Mouse (Mus musculus): ENCODE data around the gene Galnt14.

Gene Galnt14

DNA sequence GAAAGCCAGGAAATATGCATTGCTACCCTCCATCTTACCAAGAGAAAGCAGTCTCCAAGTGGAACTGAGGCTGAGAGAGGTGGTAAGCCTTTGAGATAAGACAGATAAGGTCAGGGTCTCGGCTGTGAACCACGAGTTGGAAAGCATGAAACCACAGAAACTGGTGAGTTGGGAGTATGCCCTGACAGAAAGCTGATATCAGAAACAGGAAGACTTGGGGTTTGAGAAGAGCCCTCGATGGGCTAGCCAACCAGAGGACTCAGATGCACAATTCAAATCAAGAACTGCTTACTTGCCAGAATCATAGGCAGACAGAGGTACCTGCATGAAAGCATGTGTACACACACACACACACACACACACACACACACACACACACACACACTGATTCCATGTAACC, 47.0 kb downstream of the Galnt14 start:
- no peak for DNase-seq

DNA sequence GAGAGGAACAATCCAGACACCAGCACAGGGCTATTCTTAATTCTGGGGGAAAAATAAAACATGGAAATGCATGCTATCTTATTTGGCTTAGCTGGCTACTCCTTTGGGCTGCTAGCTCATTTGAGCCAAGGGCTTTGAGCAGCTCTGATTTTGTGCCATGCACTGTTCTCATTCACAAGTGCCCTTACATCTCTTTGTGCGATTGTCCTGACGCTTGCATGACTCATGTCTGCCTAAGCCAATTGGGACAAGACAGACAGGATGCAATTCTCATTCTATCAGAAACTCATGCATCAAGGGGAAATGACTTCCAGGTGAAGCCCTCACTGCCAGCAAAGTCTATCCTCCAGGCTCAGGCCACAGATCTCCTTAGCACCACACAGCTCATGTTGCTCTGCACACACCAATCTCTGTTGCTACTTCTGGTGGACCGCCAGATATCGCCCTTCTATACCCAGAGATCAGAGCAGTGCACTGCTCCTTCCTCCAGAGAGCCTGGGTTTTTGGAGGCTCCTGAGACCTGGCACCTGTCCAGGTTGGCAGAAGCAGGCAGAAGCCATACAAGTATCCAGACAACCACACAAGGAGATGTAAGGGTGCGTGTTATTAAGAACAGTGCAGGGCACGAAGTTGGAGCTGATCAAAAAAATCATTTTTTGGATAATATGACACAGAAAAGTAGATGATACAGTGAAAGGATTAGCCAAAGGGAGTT, 51.4 kb downstream of the Galnt14 start:
- DNase-seq: no peak

DNA sequence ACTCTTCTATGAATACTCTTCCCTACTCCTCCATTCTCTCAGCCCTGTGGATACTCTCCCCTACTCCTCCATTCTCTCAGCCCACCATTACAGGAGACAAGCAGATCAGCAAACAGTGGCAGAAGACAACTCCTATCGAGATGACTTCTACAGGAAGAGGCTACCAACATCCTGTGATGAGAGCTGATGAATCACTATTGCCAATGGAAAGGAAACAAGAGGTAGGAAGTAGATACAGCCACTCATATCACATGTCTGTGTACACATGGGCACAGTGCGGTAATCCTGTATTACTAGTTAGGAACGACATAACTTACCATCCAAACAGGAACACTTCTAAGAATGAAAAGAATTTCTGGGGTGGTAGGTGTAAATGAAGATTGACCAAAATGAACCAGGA, 53.9 kb downstream of the Galnt14 start:
- no peak for DNase-seq

DNA sequence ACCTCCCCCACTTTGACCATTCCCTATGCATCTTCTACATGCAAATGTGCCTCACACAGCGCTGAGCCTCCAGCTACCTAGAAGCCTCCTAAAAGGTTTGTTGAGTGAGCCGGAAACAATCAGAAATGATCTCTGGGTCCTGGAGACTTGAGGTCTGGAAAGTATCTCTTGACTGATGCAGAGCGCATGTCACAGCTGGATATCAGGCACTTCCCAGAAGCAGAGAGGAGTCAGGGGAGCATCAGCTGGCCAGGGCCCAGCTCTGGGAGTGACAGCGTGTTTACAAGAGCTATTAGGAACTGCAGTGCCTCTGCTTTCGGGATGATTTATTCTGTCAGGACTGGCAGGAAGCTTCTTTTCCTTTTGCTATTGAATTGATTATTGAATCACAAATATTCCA, 56.0 kb downstream of the Galnt14 start:
- DNase-seq: no peak

GRCm38 (mm10) chr17:73649371-73649770, 60.9 kb downstream of the Galnt14 start:
- DNase-seq: no peak

DNA sequence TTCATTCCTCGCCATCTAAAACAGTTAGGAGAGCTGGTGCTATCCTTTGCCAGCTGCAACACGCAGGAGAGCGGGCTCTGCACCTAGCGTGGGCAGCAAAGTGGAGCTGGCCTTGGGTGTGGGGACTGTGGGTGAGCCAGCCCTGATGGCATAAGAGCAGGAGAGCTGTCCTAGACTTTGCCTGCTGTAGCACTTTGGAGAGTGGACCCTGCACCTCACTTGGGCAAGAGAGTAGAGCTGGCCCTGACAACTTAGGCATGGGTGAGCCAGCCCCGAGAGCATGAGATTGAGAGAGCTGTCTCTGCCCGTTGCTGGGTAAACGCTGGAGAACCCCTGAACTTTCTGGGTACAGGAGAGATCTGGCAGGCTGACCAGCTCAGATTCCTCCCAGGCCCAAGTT, 68.6 kb downstream of the Galnt14 start:
- no peak for DNase-seq

- no peak for DNase-seq
Measured at GRCm38 (mm10) chr17:73640117-73640480, 70.2 kb downstream of the Galnt14 start.

GRCm38 (mm10) chr17:73639401-73640116, 70.7 kb downstream of the Galnt14 start:
- DNase-seq: no peak

GRCm38 (mm10) chr17:73636988-73637387, 73.3 kb downstream of the Galnt14 start:
- DNase-seq: no peak

DNA sequence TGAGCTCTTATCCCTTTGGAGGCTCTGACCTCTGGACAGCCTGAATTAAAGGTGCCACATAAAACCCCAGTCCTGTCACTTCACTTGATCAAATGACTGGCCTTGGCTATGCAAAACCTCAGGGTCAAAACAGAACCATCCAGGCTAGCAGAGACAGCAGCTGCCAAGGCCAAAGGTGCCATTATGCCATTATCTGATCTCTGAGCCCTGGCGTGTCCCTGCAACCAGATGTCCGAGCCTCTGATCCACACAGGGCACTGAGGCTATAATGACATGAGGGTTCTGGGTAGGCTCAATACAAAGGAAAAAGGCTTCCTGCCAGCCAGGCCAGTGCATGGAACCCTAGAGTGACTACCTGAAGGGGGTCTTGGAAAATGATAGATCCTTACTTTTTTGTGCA, 75.4 kb downstream of the Galnt14 start:
- no peak for DNase-seq

- no peak for DNase-seq
Measured at GRCm38 (mm10) chr17:73633991-73634710, 76.1 kb downstream of the Galnt14 start.

GRCm38 (mm10) chr17:73628263-73628914, 81.9 kb downstream of the Galnt14 start:
- no peak for DNase-seq

- no peak for DNase-seq
Measured at GRCm38 (mm10) chr17:73626912-73627311, 83.3 kb downstream of the Galnt14 start.

DNA sequence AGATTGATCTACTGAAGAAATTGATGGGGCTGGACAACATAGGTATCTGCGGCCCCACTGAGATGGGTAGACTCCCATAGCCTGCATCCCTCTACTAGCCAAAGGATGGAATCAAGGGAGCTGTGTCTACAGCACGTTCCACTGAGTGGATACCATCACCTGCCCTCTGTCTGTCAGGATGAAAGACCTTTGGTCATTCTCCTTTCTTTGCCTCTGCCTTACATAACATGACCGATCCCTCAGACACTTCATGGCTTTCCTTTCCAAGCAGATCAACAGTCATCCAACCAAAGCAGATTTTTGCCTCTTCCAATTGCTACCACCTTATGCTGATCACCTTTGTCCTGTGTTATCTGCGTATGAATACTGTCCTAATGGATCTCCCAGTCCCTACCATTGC, 90.2 kb downstream of the Galnt14 start:
- DNase-seq: no peak

DNA sequence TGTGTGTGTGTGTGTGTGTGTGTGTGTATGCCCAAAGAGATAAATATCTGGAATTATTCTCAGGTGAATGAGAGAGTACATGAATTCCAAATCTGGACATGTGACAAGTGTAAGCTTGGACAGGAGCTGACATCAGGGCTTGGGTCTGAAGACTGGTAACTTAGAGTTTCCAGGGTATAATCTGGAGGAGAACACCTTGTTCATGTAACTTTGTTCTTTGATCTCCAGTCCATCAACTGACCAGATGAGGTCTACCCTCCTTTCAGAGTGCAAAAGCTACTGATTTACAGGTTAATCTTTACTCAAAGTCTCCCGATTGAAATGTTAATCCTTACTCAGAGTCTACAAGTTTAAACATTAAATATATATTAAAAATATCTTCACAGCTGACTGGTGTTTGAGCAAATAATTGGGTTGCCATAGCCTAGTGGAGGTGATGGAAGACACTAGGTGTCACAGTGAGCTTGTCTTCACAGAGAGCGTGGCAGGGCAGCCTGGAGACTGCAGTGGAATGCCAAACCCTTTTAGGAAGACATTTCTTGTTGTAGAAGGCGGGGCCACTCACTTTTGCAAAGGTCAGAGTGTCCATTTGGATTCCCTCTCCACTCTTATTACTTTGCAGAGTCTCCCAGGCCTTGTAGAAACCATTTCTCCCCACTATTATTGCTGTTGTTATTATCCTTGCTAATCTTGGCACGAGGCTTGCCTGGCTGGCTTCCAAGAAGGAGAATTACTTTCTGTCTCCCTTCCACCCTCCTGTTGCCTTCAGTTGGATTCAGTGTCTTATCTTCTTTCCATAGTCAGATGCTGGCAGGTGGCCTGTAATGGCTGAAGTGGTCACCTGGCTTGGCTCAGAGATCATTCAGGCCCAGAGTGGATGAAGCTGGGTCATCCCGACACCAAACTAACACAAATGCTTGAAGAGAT, 107.4 kb downstream of the Galnt14 start:
- no peak for DNase-seq

- DNase-seq: no peak
Measured at GRCm38 (mm10) chr17:73599923-73600322, 110.3 kb downstream of the Galnt14 start.

DNA sequence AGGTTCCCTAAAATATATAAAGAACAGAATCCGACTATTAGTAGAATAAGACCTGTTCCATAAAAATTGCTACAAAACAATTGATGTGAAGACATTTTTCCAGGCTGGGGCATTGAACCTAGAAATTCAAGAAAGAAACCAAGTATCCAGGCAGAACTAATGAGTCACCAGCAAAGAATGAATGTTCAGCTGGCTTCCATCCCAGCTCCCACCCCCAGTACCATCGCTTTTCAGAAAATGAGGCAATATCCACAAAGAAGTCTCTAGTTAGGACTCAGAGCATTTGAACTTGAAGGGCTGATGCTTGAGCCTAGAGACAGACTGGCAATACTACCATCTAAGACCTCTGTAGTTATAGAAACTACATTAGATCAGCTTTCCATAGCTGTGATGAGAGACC, 118.2 kb downstream of the Galnt14 start:
- no peak for DNase-seq

- no peak for DNase-seq
Measured at GRCm38 (mm10) chr17:73587573-73587972, 122.7 kb downstream of the Galnt14 start.

DNA sequence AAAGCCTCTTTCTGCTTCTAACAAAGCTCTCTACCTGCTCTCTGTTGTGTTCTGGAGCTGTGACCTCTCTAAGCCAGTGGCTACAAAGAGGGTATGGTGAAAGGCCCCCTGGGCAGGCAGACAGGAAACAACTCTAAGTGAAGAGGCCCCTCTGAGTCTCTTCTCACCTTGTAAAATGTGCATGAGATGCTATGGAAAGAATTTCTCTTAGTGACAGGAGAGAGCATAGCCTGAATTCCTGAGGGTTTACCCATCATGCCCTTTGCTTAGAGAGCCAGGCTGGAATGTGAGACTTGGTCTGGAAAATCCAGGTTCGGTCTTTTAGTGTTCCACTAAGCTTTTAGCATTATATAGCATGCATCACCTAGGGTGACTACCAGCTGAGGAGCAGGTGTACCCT, 136.1 kb downstream of the Galnt14 start:
- DNase-seq: no peak

GRCm38 (mm10) chr17:73572881-73573280, 137.4 kb downstream of the Galnt14 start:
- no peak for DNase-seq

DNA sequence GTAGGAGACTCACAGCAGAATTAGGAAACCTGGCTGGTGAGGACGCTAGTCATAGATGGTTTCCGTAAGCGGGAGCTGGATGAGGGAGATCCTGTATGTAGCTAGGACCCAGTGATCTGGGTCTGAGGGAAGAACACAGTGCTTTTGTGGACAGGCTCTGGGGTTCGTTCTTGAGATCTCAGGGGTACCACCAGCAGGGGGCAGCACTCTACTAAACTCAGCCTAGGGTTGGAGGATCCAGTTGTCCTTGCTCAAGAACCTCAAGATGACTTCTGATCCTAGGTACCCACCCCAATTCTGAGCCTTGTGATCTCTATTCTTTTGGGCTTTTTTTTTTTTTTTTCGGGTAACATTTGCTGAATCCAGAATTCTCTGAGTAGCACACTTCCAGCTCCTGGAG, 137.8 kb downstream of the Galnt14 start:
- peak; percentile 61 for DNase-seq

DNA sequence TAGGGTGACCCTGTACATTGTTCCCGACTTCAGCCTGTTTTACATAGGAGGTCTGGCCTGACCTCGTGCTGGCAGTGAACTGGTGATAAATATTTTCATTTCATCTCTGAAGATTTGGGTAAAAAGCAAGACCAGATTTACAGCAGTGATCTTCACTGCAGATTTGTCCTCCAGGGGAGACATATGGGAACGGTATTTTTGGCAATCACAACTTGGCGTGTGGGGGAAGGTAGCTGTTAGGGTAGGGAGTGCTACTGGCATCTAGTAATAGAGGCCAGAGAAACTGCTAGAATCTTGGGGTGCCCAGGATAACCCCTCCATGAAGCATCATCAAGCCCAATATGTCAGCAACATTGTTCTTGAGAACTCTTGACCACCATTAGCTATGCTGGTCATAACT, 138.3 kb downstream of the Galnt14 start:
- DNase-seq: no peak

Measured in lung, postnatal 36 days (tissue).